7 mouse cellular contexts compared by ENCODE assay signal in the genomic region with DNA sequence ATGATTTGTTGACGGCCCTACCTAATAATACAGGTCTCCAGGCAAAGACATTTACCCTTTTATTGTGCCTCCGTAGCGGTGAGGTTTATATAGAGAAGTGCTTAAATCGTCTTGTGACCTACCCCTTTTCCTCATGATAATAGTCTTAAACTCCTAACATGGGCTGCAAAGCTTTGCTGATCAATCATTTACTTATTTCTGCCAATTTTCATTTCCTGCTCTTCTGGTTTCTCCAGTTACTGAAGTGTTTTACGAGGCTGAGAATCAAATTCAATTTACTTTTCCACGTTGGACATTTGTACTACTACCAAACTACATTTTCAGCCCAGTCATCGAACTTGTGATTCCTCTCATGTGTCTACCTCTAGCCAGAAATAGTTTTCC. TPM values are rescaled to one million over a fixed set of nuclear protein-coding genes. Genes with fewer than 3 reads are reported as not detected.
DNase-seq lines count a peak whose midpoint lies in the region; ATAC-seq lines count a peak whose summit lies in the region.

No protein-coding gene starts in this region.

- H3K9me3 ChIP-seq in lung, embryonic 16.5 days (ENCODE audit: control insufficient read depth, low read length), result no peaks in the 10 kb centered on the region
- no peaks in the 10 kb centered on the region for H3K9me3 ChIP-seq in forebrain, embryonic 12.5 days
- no peaks in the 10 kb centered on the region for H3K9me3 ChIP-seq in limb, embryonic 13.5 days
- H3K9me3 ChIP-seq in stomach, embryonic 15.5 days, result no peaks in the 10 kb centered on the region

- peak overlapping the region; percentile 84 for H3K27ac ChIP-seq in lung, embryonic 16.5 days (ENCODE audit: low read length)
- peak overlapping the region; percentile 85; the same call in 1 of the 2 replicates for H3K27ac ChIP-seq in forebrain, embryonic 12.5 days
- H3K27ac ChIP-seq in limb, embryonic 13.5 days, result no peak overlapping the region
- H3K27ac ChIP-seq in stomach, embryonic 15.5 days, result peak overlapping the region; percentile 93

- no peaks in the 10 kb centered on the region for H3K27me3 ChIP-seq in lung, embryonic 16.5 days (ENCODE audit: control insufficient read depth, insufficient read depth, low read depth, low read length)
- no peaks in the 10 kb centered on the region for H3K27me3 ChIP-seq in forebrain, embryonic 12.5 days
- H3K27me3 ChIP-seq in limb, embryonic 13.5 days, result no peaks in the 10 kb centered on the region
- H3K27me3 ChIP-seq in stomach, embryonic 15.5 days (replicated peaks), result no peaks in the 10 kb centered on the region

- H3K4me1 ChIP-seq in lung, embryonic 16.5 days (replicated peaks; ENCODE audit: control insufficient read depth, insufficient read depth, low read length), result peaks cover 12% of the 10 kb centered on the region
- peaks cover 11% of the 10 kb centered on the region for H3K4me1 ChIP-seq in forebrain, embryonic 12.5 days
- peaks cover 11% of the 10 kb centered on the region for H3K4me1 ChIP-seq in limb, embryonic 13.5 days
- peaks cover 9% of the 10 kb centered on the region; the same call in 1 of the 2 replicates for H3K4me1 ChIP-seq in stomach, embryonic 15.5 days

- H3K4me2 ChIP-seq in lung, embryonic 16.5 days (ENCODE audit: low read depth, low read length), result peak overlapping the region; percentile 64
- peak overlapping the region; percentile 67 for H3K4me2 ChIP-seq in forebrain, embryonic 12.5 days
- H3K4me2 ChIP-seq in limb, embryonic 13.5 days (replicated peaks), result peak overlapping the region; percentile 72
- peak overlapping the region; percentile 58 for H3K4me2 ChIP-seq in stomach, embryonic 15.5 days

- peak overlapping the region; percentile 83 for H3K4me3 ChIP-seq in lung, embryonic 16.5 days (ENCODE audit: low read length)
- peak overlapping the region; percentile 58 for H3K4me3 ChIP-seq in forebrain, embryonic 12.5 days (replicated peaks)
- peak overlapping the region; percentile 64 for H3K4me3 ChIP-seq in limb, embryonic 13.5 days
- H3K4me3 ChIP-seq in stomach, embryonic 15.5 days (replicated peaks), result peak overlapping the region; percentile 79

- peaks cover 9% of the 10 kb centered on the region for H3K36me3 ChIP-seq in lung, embryonic 16.5 days (ENCODE audit: control insufficient read depth, insufficient read depth, low read length)
- H3K36me3 ChIP-seq in forebrain, embryonic 12.5 days (replicated peaks), result peaks cover 18% of the 10 kb centered on the region
- peaks cover 20% of the 10 kb centered on the region for H3K36me3 ChIP-seq in limb, embryonic 13.5 days
- H3K36me3 ChIP-seq in stomach, embryonic 15.5 days, result peaks cover 18% of the 10 kb centered on the region

- 21% methylated on average over 7 of the region's 7 CpGs for WGBS in lung, embryonic 16.5 days
- WGBS in forebrain, embryonic 12.5 days, result 43% methylated on average over 7 of the region's 7 CpGs
- 28% methylated on average over 7 of the region's 7 CpGs for WGBS in limb, embryonic 13.5 days
- WGBS in stomach, embryonic 15.5 days, result 20% methylated on average over 7 of the region's 7 CpGs

- intact Hi-C loops in left cerebral cortex, postnatal 36 days (cut with DNase I), result loop anchor here (5.0 kb wide), 1 partner anchor 55 kb away; no protein-coding TSS in a partner anchor

- ATAC-seq in lung, embryonic 16.5 days (ENCODE audit: low read depth), result no peak
- no peak for ATAC-seq in forebrain, embryonic 12.5 days (ENCODE audit: low FRiP score)
- no peak for ATAC-seq in limb, embryonic 13.5 days (ENCODE audit: low FRiP score, low read depth)
- no peak for ATAC-seq in stomach, embryonic 15.5 days (ENCODE audit: insufficient read depth, low FRiP score, low read depth)

- DNase-seq in lung, postnatal 10 days, result no peak
- DNase-seq in left cerebral cortex, postnatal 36 days (ENCODE audit: low spot score in 2 of 2), result no peak
- no peak for DNase-seq in frontal cortex, postnatal 36 days (ENCODE audit: low spot score in 2 of 2)

- peak overlapping the region; percentile 87 for H3K9ac ChIP-seq in lung, embryonic 16.5 days (ENCODE audit: low read length)
- peak overlapping the region; percentile 78 for H3K9ac ChIP-seq in forebrain, embryonic 12.5 days
- peak overlapping the region; percentile 75 for H3K9ac ChIP-seq in limb, embryonic 13.5 days
- peak overlapping the region; percentile 76; the same call in 1 of the 2 replicates for H3K9ac ChIP-seq in stomach, embryonic 15.5 days

RNA-seq across cellular contexts. Expression of a gene that starts 0.6 kb away (rescaled TPM):
- polyA plus RNA-seq in lung, embryonic 16.5 days (2015; fragmentation: Nextera tagmentation; extraction: Ambion mirVana), result 19.6 and 20.4 TPM in 2 replicates
- 12.6 and 15.1 TPM in 2 replicates for polyA plus RNA-seq in forebrain, embryonic 12.5 days (2016; fragmentation: Nextera tagmentation; extraction: Ambion mirVana)
- polyA plus RNA-seq in limb, embryonic 13.5 days (2015; fragmentation: Nextera tagmentation; extraction: Ambion mirVana), result 18.3 and 18.5 TPM in 2 replicates
- polyA plus RNA-seq in stomach, embryonic 15.5 days (2015; fragmentation: Nextera tagmentation; extraction: Ambion mirVana), result 31.5 and 32.7 TPM in 2 replicates
- 10 to 100 TPM in 1 of 2 experiments, 1 to 10 TPM in 1; 8.5 to 10.8 TPM for total RNA-seq in left cerebral cortex, postnatal 36 days (2021)

RNA-seq across cellular contexts. Expression of a gene that starts 22.8 kb away (rescaled TPM):
- 8.5 and 12.9 TPM in 2 replicates for polyA plus RNA-seq in lung, embryonic 16.5 days (2015; fragmentation: Nextera tagmentation; extraction: Ambion mirVana)
- polyA plus RNA-seq in forebrain, embryonic 12.5 days (2016; fragmentation: Nextera tagmentation; extraction: Ambion mirVana), result 0.67 and 1.1 TPM in 2 replicates
- 0.17 and 0.24 TPM in 2 replicates for polyA plus RNA-seq in limb, embryonic 13.5 days (2015; fragmentation: Nextera tagmentation; extraction: Ambion mirVana)
- 0.52 and 0.74 TPM in 2 replicates for polyA plus RNA-seq in stomach, embryonic 15.5 days (2015; fragmentation: Nextera tagmentation; extraction: Ambion mirVana)
- total RNA-seq in left cerebral cortex, postnatal 36 days (2021), result under 1 TPM; 0.39 to 0.45 TPM

RNA-seq across cellular contexts. Expression of a gene that starts 44.4 kb away (rescaled TPM):
- 306 and 325 TPM in 2 replicates for polyA plus RNA-seq in lung, embryonic 16.5 days (2015; fragmentation: Nextera tagmentation; extraction: Ambion mirVana)
- polyA plus RNA-seq in forebrain, embryonic 12.5 days (2016; fragmentation: Nextera tagmentation; extraction: Ambion mirVana), result 83.8 and 93.1 TPM in 2 replicates
- 143 and 155 TPM in 2 replicates for polyA plus RNA-seq in limb, embryonic 13.5 days (2015; fragmentation: Nextera tagmentation; extraction: Ambion mirVana)
- polyA plus RNA-seq in stomach, embryonic 15.5 days (2015; fragmentation: Nextera tagmentation; extraction: Ambion mirVana), result 308 and 326 TPM in 2 replicates
- 10 to 100 TPM; 76.5 to 90.0 TPM for total RNA-seq in left cerebral cortex, postnatal 36 days (2021)
